Mouse (Mus musculus): ENCODE measurements at regions not wholly inside any gene's neighbourhood (a gene's known extent, or its start where the extent isn't known, plus 50 kb on each side); places are given as distances from the start of the nearest gene placed in this dataset.

DNA sequence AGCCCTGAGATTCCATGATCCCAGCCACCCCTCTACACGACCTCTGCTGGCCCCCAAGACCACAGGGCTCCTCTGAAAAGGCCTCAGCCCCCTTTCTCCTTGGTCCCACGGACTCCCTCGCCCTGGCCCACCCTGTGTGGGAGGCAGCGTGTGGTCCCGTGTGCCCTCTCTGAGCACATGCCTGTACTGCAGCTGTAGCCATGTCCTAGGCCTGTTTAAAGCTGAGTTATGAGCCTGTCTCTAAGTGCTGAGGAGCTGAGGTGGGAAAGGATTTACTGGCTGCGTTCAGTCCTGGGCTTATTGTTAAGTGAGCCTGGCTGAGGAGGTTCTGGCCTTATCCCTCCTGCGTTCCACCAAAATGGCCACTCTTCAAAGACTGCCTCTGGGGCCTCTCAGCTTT lies 102.6 kb downstream of the Vegfa start:
- DNase-seq (ENCODE audit: low read depth in 2 of 2, low spot score in 2 of 2), result no peak

DNA sequence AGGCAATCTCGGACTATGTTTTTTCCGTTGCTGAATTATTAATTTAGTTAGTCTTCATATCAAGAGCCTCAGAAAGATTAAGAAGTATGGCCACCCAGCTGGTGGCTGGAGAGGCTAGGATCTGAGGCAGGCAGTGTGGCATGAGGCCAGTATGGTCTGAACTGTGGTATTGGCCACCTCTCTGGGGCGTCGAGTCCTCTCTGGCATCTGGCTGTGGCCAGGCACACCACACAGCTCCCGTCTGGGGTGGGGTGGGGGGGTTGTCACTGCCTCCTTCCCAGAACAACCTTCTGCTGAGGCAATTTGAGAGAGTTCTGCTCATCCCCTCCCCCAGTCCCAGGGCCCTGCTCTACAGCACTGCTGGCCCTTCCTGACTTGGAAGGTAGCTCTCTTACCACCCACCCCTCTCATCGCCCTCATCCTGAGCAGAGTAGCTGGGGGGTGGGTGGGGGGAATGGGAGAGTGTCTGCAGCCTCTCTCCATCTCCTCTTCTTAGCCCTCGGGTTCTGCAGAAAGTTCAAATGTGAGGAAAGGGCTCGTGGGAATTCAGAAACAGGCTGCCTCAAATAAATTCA lies 103.2 kb downstream of the Vegfa start:
- DNase-seq (ENCODE audit: low read depth in 2 of 2, low spot score in 2 of 2), result no peak

DNA sequence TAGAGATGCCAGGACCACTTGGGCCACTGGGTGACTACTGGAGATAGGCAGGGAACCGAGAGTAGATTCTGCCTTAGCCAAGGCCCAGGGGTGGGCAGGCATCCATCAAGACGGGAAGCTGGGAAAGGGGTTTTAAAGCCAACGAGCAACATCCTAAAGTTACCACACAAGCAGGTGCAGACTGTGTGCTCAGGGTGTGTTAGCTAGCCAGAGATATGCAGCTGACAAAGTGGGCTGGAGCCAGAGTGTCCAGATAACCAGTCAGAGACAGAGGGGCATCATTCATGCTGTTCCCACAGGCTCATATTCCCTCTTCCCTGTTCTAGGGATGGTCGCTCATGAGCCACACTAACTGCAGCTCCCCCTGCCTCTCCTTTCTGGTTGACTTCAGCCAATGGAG lies 104.2 kb downstream of the Vegfa start:
- DNase-seq (ENCODE audit: low read depth in 2 of 2, low spot score in 2 of 2), result no peak

DNA sequence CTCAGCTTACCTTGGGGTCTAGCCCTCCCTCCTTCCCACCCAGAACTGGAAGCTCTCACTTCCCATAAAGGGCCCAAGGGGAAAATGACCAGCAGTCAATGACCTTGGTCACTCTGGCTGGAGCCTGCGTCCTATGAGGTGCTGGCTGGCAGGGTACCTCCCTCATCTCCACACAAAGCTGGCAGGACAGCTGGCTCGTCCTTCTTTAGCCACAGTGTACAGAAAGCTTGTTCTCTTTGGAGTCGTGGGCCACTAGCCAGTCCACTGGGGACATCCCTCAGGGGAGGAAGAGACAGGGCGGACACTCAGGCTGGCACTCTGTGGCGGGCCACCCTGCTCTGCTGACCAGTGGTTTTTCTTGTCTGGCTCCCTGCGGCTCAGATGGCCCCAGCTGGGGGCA lies 106.3 kb downstream of the Vegfa start:
- DNase-seq (ENCODE audit: low read depth in 2 of 2, low spot score in 2 of 2), result no peak

DNA sequence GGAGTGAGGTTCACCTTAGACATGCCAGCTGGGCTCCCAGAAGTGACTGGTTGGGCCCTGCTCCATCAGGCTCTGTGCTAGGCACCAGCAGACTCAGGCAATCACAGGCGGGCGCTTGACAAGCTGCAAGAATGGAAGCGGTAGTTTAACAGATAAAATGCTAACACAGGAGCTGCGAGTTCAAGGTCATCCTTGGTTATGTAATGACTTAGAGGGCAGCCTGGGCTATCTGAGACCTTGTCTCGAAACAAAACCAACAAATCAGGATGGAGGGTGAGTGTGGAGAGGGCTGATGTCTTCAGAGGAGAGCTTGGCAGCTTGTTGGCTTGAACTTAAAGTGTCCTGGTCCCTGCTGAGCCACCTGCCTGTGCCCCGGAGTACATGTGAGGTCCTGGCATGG lies 107.6 kb downstream of the Vegfa start:
- DNase-seq (ENCODE audit: low read depth in 2 of 2, low spot score in 2 of 2), result no peak

DNA sequence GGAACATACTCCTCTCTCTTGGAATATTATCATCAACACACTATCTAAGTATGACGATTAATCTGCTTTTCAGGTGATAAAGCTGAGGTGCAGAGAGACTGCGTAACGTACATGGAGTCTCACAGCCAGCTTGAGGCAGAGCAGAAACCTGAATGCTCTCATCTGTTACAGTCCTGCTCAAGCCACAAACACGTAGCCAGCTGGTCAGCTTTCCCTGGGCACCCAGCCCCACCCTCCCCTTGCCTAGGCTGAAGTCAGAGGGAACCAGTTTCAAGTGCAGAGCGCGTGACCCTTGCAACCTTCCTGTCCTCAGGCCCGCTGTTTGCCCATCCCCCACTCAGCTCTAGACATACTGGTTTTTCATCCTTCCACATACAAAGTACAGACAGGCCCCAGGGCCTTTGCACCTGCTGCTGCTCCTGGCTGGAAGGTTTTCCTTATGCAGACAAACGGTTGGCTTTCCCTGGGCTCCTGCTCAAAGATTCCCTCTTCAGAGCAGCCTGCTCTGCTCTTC lies 108.9 kb downstream of the Vegfa start:
- no peak for DNase-seq (ENCODE audit: low read depth in 2 of 2, low spot score in 2 of 2)

DNA sequence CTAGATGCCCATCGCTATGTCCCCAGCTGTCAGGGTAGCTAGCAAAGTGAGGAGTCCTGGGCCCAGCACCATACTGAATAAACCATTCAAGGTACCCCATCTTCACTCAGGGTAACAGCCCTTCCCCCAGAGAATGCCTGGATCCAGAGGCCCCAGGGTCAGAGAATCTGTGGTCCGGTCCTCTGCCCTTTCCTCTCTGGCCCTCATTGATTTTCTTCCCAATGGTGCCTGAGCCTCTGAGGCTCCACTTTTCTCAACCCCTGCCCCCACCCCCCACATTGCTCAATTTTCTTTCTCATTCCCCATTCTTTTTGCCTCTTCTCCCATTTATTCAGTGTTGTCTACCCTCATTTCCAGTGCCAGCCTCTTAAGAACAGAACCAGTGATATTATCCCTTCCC lies 114.5 kb downstream of the Vegfa start:
- no peak for DNase-seq (ENCODE audit: low read depth in 2 of 2, low spot score in 2 of 2)

DNA sequence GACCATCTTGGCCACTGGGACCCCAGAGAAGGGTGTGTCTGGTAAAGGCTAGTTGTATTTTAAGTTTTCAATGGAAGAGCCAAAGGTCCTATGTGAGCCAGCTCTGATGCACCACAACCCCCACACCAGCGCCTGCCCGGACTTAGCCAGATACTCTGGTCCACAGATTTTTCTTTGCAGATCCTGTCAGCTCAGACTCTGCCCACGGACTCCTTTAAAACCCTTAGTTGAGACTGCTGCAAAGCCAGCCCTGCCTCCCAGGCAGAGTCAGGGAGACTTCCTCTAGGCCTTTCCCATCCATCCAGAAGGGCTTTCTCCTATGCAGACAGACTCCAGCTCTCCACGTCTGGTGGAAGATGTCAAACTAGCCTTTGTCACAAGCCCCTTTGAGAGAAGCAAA lies 115.2 kb downstream of the Vegfa start:
- no peak for DNase-seq (ENCODE audit: low read depth in 2 of 2, low spot score in 2 of 2)

DNA sequence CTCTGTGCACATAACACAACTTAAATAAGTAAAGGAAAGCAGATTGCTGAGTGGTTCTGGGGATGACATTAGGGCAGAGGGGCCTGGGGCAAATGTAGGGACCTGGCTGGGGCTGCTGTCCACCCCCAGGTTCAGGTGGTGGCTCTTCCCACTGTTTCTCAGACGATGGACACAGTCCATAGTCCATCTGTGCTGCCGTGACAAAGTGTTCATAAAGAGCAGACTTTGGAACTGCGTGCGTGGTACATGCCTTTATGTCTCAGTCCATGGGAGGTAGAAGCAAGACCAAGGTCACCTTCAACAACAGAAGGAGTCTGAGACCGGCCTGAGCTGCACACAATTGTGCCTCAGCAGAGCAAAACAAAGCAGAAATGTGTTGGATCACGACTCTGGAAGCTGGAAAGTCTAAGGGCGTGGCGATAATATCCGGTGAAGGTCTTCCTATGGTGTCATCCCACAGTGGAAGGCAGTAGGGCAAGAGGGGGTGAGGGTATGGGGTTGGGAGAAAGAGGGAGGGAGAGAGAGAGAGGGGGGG lies 117.4 kb downstream of the Vegfa start:
- no peak for DNase-seq (ENCODE audit: low read depth in 2 of 2, low spot score in 2 of 2)

DNA sequence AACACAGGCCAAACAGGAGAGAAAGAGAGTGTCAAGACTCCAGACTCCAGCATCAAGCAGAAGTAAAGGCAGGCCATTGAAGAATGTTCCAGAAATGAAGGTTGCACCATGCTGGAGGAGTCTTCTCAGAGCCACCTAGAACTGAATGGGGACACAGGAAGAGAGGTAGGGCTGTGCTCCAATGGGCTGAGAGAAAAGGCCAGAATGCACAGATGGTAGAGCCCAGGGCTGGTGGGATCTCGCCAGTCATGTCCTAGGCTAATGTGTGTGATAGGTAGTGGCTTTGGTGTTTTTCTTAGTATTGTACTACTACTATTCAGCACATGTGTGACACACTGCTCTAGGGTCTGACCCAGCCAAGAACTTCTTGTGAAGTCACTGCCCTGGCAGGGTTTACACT lies 117.9 kb downstream of the Vegfa start:
- DNase-seq (ENCODE audit: low read depth in 2 of 2, low spot score in 2 of 2), result no peak

DNA sequence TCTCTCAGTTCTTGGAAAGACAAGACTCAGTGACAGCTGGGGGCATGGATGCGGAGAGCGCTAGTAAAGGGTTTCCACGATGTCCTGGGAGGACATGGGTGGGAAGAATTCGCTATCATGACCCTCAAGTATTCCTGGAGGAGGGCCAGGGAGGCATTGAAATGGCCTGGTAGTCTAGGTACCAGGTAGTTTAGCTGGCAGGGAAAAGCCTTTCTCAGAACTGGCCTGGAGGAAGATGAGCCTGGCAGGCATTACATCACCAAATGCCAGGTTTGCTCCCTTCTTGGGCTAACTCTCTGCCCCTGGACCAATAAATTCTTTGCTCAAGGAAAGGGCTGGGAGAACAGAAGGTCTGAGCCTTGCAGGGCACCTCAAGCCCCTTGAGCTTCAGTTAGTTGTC lies 118.5 kb downstream of the Vegfa start:
- DNase-seq (ENCODE audit: low read depth in 2 of 2, low spot score in 2 of 2), result no peak

DNA sequence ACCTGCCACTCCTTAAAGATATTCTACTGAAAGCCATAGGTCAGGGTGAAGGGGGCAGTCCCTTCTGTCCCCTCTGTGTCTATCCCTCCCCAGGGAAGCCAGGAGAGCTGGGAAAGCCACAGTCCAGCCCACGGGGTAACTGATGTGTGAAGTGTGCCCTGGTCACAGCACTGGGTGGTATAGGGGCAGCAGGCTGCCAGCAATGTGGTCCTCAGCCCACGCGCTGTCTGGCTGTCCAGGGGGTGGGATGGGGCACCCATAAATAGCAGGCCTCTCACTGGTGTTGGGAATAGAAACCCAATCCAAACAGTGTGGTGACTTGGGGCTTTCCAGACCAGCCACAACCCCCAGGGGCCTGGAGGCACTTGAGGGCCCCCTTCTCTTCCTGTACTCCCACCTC lies 120.0 kb downstream of the Vegfa start:
- DNase-seq (ENCODE audit: low read depth in 2 of 2, low spot score in 2 of 2), result no peak

DNA sequence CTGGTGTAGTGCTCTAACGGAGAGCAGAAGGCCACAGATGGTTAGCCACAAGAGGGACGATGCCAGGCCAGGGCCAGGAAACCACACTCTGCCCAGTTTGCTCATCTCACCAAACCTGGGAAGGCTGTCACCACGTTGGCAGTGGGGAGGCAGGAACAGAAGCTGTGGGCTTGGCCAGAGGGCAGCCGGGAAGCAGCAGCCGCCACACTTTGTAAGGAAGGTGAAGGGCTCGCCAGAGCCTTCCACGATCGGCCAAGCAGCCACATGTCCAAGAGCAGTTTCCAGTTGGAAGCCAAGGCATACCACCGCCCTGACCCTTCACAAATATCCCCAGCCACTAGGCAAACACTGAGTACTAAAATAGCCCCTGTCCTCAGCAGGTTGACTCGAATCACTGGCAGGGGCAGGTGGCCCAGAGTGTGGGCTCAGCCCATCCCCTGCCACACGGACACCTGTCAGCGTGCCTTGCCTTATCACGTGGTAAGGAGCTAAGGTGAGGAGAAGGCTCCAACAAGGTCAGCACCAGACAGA lies 120.9 kb downstream of the Vegfa start:
- DNase-seq (ENCODE audit: low read depth in 2 of 2, low spot score in 2 of 2), result no peak

DNA sequence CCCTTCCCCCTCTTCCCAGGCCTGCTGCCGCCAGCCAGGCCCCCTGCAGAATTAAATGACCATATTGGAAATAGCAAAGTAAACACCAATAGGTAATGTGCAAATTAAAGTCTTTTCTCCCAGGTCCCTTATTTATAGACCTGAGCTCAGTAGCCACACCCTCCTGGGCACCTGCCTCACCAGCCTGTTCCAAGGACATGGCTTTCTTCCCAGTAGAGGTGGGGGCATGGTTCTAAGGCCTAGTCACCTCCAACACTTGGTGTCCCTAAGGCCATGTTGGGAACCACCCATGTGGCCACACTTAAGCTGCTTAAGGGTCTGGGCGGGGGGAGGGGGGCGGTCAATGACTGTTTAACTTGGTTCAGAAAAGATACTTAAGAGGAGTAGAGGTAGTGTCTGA lies 121.9 kb downstream of the Vegfa start:
- no peak for DNase-seq (ENCODE audit: low read depth in 2 of 2, low spot score in 2 of 2)

DNA sequence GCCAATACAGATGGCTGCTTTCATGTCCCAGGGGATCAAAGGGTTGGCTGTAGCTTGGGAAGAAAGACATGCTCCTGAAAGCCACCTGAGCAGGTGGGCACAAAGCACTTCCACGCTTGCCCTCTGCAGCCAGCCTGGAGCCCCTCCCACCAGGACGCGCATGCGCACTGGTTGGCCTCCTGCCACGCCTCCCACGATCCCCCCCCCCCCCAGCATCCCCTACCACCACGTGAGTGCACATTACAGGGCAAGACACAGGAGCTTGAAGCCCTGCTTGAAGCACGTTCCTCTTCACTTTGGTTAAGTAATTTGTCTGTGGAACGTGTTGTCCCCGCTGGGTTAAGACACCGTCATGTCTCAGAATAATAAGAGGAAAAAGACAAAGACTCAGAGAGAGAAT lies 124.6 kb downstream of the Vegfa start:
- no peak for DNase-seq (ENCODE audit: low read depth in 2 of 2, low spot score in 2 of 2)

DNA sequence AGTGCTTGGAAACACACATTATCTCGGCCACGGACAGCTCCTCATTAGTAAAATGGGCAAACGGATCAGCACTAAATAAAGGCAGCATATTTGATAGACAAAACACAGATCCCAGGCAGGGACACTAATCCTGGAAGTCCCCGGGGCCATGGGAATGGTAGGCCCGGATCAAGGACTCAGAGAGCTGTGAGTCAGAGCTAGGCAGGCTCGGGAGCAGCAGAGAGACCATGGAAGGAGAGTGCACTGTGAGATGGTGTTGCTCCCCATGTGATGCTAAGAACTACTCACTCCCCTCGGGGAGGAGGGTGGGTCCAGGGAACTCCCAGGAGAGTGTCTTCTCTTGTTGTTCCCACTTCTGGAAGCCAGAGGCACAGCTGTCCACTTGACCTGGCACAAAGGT lies 126.6 kb downstream of the Vegfa start:
- DNase-seq (ENCODE audit: low read depth in 2 of 2, low spot score in 2 of 2), result no peak

DNA sequence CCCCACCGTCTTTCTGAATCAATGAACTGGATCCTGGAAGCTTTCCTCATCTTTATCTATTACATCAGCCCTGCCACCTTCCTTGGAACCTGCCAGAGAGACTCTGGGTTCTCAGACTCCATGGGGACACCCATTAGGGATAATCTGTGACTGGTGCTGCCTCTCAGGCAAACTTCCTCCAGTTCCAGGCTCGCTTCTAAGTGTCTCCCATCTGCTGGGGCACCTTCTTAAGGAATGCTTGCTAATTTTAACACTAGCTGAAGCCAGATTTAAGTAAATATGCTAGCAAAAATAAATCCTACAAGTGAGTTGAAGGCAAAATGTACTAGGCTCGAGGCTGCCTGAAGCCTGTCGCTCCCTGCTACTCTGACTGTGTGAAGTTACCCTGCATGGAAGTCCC lies 127.9 kb downstream of the Vegfa start:
- DNase-seq (ENCODE audit: low read depth in 2 of 2, low spot score in 2 of 2), result no peak

DNA sequence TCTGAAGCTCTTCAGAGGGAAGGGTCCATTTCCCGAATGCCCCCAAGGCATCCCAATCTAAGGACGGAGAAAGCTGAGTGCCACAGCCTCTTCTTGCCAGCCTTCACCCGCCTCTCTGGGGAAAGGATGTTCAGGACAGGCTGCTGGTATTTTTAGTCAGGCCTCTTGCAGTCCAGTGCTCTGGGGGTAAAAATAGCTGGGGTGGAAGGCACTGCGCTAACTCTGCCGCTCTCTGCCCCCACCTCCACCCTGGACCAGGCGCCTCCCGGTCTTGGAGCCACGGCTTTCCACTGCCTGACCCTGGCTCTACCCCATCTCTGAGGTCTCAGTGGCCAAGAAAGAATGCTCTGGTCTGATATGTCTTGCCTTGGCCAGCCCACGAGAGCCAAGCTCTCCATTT lies 128.9 kb downstream of the Vegfa start:
- no peak for DNase-seq (ENCODE audit: low read depth in 2 of 2, low spot score in 2 of 2)

DNA sequence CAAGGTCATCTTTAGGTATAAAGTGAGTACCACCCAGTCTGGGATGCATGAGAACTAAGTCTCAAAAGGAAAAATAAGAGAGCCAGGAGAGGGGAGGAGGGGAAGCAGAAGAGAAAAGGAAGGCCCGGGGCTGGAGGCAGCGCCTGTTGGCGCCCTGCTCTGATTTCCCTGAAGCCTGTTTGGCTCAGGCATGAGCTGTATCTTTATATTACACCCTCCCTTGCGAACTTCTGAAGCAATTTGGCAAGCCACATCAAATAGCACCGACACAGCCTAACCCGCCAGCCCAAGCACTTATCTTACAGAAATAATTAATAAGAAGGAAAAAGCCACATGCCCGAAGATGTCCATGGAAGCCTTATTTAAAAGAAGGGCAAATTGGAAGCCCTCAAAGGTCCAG lies 129.5 kb downstream of the Vegfa start:
- no peak for DNase-seq (ENCODE audit: low read depth in 2 of 2, low spot score in 2 of 2)

DNA sequence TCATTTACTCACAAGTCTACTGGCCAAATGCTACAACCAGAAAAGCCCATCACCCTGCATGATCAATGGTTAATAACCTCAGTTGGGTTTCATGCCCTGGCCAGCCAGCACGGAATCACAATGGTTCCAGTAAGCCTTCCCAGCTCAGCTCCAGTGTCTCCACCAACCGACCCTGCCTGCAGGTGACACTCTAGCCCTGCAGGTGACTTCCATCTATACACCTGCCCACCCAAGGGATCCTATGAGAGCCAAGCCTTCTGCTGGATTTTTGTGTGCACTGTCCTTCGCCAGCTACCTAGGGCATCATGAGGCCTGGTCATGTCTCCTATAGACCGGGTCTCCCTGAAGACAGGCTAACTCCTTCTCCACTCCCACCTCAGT lies 135.3 kb downstream of the Vegfa start:
- no peak for DNase-seq (ENCODE audit: low read depth in 2 of 2, low spot score in 2 of 2)

DNA sequence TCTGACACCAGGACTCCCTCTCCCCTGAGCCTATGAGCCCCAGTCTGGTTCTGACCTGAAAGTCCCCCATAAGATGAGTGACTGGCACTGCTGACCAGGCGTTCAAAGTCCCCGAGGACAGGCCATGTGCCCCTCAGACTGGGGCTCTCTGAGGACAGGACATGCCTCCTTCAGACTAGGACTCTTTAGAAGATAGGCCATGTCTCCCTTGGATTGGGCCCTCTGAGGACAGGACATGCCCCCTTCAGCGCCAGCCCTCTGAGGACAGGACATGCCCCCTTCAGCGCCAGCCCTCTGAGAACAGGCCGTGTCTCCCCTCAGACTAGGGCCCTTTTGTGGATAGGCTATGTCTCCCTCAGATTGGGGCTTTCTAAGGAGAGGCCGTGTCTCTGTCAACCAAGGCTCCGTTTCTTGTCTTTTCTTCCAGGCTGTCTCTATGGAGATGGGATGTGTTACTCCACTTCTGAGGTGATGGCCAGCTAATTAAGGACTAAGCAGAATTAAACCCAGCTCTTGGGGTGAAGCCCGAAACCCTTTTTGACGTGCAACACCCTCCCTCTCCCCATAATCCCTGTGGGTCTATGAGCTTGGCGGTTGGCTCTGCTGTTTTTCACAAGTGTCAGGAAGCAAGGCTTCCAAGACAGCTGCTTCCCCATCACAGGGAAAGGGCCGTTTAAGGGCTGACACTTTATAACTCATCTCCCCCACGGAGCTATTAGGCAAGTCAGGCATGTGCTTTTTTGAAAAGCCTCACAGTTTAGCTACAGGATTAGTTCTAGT lies 135.8 kb downstream of the Vegfa start:
- no peak for DNase-seq (ENCODE audit: low read depth in 2 of 2, low spot score in 2 of 2)

DNA sequence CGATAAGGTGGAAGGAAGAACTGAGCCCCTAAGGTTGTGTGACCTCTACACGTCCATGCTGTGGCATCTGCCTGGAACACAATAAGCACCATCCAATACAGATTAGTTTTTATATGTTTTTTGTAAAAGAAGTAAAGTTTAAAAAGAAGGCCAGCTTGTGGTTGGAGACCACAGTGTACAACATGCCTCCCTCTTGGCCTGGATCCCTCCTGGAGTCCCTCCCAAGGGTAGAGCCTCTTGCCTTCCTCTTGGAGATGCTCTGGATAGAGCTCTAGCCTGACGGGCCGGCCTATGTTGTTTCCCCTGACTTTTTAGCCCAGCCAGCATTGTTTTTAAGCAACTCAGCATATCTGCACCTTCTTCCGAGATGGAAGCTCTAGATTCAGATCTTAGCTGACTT lies 138.0 kb downstream of the Vegfa start:
- no peak for DNase-seq (ENCODE audit: low read depth in 2 of 2, low spot score in 2 of 2)

DNA sequence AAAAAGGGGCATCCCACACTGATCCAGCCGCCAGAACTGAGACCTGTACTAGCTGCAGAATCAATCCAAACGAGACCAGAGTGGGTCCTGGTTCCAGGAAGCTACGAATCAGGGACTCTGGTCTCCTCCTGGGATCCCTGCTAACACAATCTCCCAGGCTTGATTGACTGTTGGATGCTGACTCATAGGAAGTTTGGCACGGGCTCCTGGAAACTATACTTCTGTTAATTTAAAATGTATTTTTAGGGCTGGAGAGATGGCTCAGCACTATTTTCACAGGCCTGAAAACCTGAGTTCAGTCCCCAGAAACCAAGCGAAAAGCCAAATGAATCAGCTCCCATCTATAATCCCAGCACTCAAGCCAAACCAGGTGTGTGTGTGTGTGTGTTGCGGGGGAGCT lies 138.5 kb downstream of the Vegfa start:
- no peak for DNase-seq (ENCODE audit: low read depth in 2 of 2, low spot score in 2 of 2)

All from CD8-positive naive resting alpha-beta T cell, adult 2 months (primary cell).